18 mouse cellular contexts compared by ENCODE assay signal in genomic region chr4:149292984-149293383, GRCm38 (mm10). TPM values are rescaled to one million over a fixed set of nuclear protein-coding genes. Genes with fewer than 3 reads are reported as not detected.
DNase-seq lines count a peak whose midpoint lies in the region; ATAC-seq lines count a peak whose summit lies in the region.
"Had no signal": no experiment of that assay in that cellular context is flagged by ENCODE, and none has a peak within 500 bp of the region (broad histone marks: within the 10 kb centered on the region; RNA-seq: fewer than 3 reads in every experiment).

No protein-coding gene starts in this region.

- no peak overlapping the region for H3K9ac ChIP-seq in hindbrain, embryonic 16.5 days (ENCODE audit: low read depth, low read length)
- H3K9ac ChIP-seq: embryonic facial prominence, embryonic 13.5 days; forebrain, postnatal 0 days; liver, embryonic 12.5 days; neural tube, embryonic 13.5 days had no signal

- no peak overlapping the region for H3K4me2 ChIP-seq in hindbrain, embryonic 16.5 days (ENCODE audit: low read length)
- H3K4me2 ChIP-seq: embryonic facial prominence, embryonic 13.5 days; liver, embryonic 12.5 days; midbrain, embryonic 11.5 days; neural tube, embryonic 13.5 days had no signal

- H3K4me3 ChIP-seq in hindbrain, embryonic 16.5 days (ENCODE audit: low read length) = no peak overlapping the region
- H3K4me3 ChIP-seq in hindbrain, embryonic 10.5 days = no peak overlapping the region
- H3K4me3 ChIP-seq: embryonic facial prominence, embryonic 13.5 days; left cerebral cortex, adult 2 months; liver, embryonic 12.5 days; neural tube, embryonic 13.5 days had no signal

- WGBS in hindbrain, embryonic 16.5 days = 79% methylated on average over 5 of the region's 5 CpGs
- 90% methylated on average over 5 of the region's 5 CpGs for WGBS in hindbrain, embryonic 10.5 days

- H3K9me3 ChIP-seq in hindbrain, embryonic 16.5 days (ENCODE audit: control insufficient read depth, low read length) = no peaks in the 10 kb centered on the region
- H3K9me3 ChIP-seq in hindbrain, embryonic 10.5 days = no peaks in the 10 kb centered on the region
- H3K9me3 ChIP-seq: embryonic facial prominence, embryonic 13.5 days; G1E; liver, embryonic 12.5 days; neural tube, embryonic 13.5 days had no signal

- H3K27me3 ChIP-seq in hindbrain, embryonic 16.5 days (replicated peaks; ENCODE audit: control insufficient read depth, insufficient read depth, low read length) = no peaks in the 10 kb centered on the region
- no peaks in the 10 kb centered on the region for H3K27me3 ChIP-seq in hindbrain, embryonic 10.5 days (ENCODE audit: insufficient read depth, poor library complexity, severe bottlenecking)
- H3K27me3 ChIP-seq: embryonic facial prominence, embryonic 13.5 days; liver, embryonic 12.5 days; neural tube, embryonic 13.5 days had no signal

- ATAC-seq in hindbrain, embryonic 16.5 days = peak; percentile 58; the same call in 1 of the 2 replicates
- ATAC-seq: forebrain, postnatal 0 days; hindbrain, postnatal 0 days; liver, embryonic 12.5 days had no signal

- H3K36me3 ChIP-seq in hindbrain, embryonic 16.5 days (ENCODE audit: control insufficient read depth, insufficient read depth, low read length) = 0 out of 2 replicates have a peak, but pooled peaks cover 7% of the 10 kb centered on the region
- peaks cover 44% of the 10 kb centered on the region for H3K36me3 ChIP-seq in hindbrain, embryonic 10.5 days

- no peak overlapping the region for H3K27ac ChIP-seq in hindbrain, embryonic 16.5 days (ENCODE audit: low read depth, low read length)
- H3K27ac ChIP-seq in hindbrain, embryonic 10.5 days = no peak overlapping the region
- H3K27ac ChIP-seq: embryonic facial prominence, embryonic 13.5 days; hindbrain, postnatal 0 days; left cerebral cortex, adult 2 months; liver, embryonic 12.5 days; neural tube, embryonic 13.5 days had no signal

- H3K4me1 ChIP-seq in hindbrain, embryonic 16.5 days (ENCODE audit: control insufficient read depth, insufficient read depth, low read depth, low read length) = peaks cover 13% of the 10 kb centered on the region
- 0 out of 2 replicates have a peak, but pooled peaks cover 2% of the 10 kb centered on the region for H3K4me1 ChIP-seq in hindbrain, embryonic 10.5 days (replicated peaks)

- no peak for DNase-seq in hindbrain, embryonic 10.5 days (ENCODE audit: low spot score)
- DNase-seq in lung, postnatal 10 days = peak; percentile 30
- DNase-seq in lung, postnatal 14 days = no peak
- peak; percentile 72 for DNase-seq in cerebellum, adult 9-11 months
- no peak for DNase-seq in kidney, postnatal 36 days
- no peak for DNase-seq in kidney, adult 9 months
- DNase-seq: forebrain, postnatal 0 days; heart, adult 18-20 months; kidney, adult 8-10 months; lung, postnatal 4 days had no signal

RNA-seq across cellular contexts. Expression of gene Kif1b, which starts 14.5 kb away (rescaled TPM):
- 99.4 and 119 TPM in 2 replicates for polyA plus RNA-seq in hindbrain, embryonic 16.5 days (2015; fragmentation: Nextera tagmentation; extraction: Ambion mirVana)
- polyA plus RNA-seq in hindbrain, embryonic 10.5 days (2016; fragmentation: Nextera tagmentation; extraction: Ambion mirVana) = 77.1 and 90.9 TPM in 2 replicates

Comparison
In these comparisons a context has a peak if more than half of its experiments do, and no peak if none do; other contexts are left out.
1. DNase-seq: peak in lung, postnatal 10 days (single experiment) and cerebellum, adult 9-11 months (single experiment); none in hindbrain, embryonic 10.5 days (single experiment), lung, postnatal 14 days (single experiment), kidney, postnatal 36 days (0 of 2) and kidney, adult 9 months (single experiment).